Mouse (Mus musculus) lung, postnatal 36 days (tissue): ENCODE measurements around the gene Kcnk15.

Experiments
- DNase-seq: peaks from one replicate; pipeline ENCODE4 v3.0.0; 2022; ENCODE audit warnings: mixed read lengths

Gene Kcnk15

DNA sequence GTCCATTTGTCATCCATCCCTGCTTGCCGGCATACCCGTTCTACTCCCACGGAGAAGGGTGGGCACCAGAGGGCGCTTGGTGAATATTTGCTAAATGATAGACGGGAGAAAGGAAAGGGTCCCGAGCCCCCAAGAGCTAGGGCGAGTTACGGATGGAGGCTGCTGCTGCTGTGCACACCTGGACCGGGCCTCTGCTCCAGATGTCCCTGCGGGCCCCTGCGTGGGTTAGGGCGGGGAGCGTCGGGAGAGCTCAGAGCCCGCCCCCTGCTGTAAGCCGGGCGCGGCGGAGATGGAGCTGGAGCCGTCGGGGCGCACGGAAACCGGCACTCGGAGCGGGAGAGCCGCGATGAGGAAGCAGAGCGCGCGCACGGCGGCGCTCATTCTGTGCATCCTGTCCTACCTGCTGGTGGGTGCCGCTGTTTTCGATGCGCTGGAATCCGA is at the start of gene Kcnk15:
TSS of gene Kcnk15 (plus strand) at position 191 of the 441 bp plus-strand sequence.
- DNase-seq = no peak

DNA sequence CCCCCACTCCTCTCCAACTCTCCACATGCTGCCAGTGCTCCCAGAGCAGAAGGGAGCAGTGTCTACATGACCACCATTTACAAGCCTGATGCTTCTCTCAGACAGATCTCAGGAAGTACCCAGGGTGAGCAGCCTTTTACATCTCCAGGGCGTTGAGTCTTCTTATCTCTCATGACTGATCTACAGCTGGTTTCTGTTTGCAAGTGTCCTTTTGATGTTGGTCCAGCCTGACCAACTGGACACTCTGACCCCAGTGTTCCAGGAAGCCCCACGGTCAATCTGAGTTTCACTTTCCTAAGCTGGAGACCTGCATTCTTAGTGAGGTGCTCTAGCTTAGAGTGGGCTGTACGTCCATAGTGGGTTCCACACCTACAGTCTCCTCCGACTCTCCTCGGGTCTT is 49.6 kb upstream of the Kcnk15 start:
- peak; percentile 42 for DNase-seq

DNA sequence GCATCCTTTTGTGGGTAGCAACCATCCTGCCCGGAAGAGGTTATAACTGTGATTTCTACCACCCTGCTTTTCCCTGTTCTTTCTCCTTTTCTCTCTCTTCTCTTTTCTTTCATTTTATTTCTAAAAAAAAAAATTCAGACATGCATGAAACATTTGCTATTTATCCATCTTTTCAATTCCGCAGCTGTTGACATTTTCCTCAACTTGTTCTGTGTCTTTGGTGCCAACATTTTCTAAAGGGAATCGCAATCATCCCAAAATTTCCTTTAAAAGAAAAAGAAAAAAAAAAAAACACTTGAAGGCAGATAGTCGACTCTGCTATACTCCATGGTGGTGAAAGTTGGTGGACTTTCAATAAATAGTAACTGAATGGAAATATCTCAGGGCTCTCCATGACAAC is 44.3 kb upstream of the Kcnk15 start:
- no peak for DNase-seq

DNA sequence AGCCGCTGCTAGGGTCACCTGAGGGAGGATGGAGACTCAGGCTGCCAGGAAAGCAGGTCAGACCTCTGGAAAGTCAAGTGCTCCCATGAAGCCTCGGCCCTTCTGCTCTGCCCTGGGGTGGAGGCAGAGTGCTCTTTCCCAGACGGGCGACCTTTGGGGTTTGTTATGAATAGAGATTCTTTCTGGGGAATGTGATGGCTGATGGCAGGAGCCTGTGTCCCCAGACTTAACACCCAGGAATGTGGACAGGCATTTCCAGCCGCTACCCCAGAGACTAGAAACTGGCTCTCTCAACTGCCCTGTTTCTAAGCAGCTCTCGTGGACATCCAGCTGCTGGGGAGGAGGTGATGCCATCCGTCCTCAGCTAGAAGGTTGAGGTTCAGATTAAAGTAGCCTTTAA is 43.7 kb upstream of the Kcnk15 start:
- peak; percentile 74 for DNase-seq

DNA sequence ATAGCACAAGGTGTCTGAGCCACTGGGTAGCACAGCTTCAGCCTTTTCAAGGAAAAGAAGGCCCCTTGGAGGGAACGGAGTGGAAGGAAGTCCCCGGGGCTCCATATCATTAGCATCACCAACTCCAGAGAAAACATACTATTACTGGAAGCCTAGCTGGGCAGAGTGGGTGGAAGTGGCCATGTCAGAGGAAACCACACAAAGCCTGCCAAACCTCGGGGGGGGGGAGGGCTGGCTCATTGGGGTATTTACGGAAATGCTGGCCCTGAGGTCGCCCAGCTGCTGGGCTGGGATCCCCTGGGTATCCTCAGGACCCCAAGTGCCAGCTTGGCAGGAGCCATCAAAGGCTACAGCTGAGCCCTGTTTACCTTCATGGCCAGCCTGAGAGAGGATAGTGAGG is 40.4 kb upstream of the Kcnk15 start:
- no peak for DNase-seq

DNA sequence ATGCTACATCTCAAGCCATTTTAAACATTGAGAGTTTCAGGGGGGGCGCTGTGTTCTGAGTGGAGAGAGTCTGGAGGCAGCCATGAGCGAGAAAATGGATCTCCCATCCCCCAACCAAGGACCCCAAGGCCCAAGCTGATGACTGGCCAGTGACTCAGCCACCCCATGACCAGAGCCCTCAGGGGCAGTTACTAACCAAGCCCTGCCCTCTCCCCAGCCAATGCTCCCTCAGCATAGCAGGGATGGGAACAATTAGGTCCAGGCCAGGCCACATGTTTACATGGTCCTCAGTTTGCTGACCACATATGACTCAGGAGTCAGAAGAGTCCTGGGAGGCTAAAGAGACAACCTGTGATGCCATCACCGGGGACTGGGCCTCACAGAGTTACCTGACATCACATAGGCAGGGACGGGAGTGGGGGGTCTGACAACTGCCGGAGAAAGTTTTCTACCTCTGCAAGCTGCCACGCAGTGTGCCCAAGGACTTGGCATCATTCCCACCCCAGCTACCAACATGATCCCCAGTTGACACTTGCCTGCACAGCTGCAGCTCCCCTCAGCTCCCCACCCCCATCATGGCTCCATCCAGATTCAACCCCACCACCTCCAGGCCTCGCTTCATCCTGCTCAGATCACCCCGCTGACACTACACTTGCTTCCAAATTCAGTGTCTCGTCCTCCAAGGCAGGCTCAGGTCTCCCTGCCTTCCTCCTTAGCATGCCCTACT is 38.5 kb upstream of the Kcnk15 start:
- DNase-seq = no peak

DNA sequence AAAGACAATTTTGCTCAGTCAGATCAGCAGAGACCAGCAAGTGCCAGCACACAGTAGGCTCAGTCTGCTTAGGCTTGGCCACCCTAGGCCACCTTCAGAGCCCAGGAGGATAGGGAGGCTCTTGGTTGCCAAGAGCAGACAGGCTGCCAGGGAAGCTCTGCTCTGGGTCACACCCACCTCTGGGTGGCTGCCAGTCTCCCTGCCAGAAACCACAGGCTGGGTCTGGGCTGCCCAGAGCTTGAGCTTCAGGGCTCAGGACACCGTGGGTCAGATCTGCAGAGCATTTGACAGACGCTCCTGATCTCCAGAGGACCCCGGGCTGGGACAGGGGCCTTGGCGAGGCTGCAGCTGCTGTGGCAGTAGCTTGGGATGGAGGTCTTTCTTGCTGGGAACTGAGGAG is 32.8 kb upstream of the Kcnk15 start, which contains the start of gene Ccn5:
TSS of gene Ccn5 (plus strand) at position 255 of the 400 bp plus-strand sequence.
- DNase-seq = peak; percentile 82

DNA sequence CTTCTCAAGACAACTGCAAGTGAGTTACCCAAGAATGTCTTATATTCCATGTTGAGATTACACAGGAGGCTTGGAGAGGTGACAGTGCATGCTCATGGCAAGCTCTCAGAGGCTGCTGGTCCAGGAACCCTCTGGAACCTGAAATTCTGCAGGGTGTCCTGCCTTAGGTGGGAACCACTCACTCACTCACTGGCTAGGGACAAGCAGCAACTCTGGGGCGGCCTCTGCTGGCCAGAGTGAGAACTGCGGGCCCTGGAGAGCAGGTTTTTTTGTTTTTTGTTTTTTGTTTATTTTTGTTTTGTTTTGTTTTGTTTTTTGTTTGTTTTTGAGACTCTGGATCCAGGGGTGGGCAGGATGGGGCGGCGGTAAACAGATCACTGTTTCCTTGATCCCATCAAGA is 30.2 kb upstream of the Kcnk15 start:
- peak; percentile 75 for DNase-seq

DNA sequence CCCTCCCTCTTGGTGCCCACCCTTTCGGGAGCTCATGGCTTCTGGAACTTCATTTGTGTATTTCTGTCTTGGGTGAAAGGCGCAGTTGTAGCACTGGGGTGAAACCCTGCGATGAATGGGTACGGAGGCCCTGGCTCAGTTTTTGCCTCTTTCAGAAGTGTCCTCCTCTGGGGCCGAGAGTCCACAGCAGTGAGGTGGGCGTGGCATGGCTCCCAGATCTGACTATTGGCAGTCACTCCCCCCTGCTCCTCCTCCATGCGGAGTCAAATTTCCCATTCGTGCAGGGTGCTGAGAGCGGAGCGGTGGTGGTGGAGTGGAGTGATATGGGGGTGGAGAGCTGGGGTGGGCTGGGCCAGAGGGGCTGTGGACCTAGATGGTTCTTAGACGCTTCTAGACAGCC is 29.7 kb upstream of the Kcnk15 start:
- DNase-seq = peak; percentile 71

DNA sequence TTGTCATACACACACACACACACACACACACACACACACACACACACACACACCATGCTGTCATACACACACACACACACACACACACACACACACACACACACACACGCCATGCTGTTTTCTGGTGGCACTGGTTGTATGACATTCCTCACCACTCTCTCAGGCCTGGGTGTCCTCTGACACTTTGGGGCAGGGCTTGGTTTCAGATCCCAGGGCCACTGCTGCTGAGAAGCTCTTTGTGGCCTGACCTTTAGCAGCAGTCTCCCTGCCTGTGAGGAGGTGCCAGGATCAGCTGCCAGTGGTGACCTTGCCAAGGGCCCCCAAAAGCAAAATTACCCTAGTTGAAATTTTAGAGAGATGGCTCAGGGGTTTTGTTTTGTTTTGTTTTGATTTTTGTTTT is 27.6 kb upstream of the Kcnk15 start:
- DNase-seq = no peak

DNA sequence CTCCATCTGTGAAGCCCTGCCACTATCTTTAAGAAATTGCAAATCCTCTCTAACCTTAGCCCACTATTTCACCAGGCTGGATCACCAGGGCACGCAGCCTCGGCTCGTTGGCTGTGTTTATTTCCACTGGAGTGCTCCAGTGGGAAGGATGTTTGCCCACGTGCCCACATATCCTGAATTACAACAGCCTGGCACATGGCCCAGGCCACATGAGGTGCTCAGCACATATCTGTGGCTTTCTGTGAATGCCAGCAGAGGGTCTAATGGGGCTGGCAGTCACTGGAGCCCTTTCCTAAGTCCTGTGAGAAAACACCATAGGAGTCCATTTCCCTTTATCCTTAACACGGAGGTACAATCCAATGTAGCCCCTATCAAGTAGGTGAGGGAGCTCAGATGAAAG is 27.0 kb upstream of the Kcnk15 start:
- peak; percentile 79 for DNase-seq

DNA sequence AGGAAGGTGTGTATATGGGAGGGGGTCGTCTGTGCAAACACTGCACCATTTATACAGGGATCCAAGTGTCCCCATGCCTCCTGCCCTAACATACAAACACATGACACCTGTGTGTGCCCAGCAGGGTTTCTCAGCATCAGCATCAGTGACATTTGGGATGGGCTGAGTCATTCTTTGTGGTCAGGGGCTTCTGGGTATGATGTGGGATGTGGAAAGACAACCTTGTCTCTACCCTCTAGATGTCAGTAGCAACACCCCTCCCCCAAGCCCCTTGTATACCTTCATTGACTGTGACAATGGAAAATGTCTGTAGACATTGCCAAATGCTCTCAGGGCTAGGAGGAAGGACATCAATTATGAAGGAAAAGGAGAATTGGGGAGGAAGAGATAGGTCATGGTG is 22.3 kb upstream of the Kcnk15 start:
- DNase-seq = no peak

DNA sequence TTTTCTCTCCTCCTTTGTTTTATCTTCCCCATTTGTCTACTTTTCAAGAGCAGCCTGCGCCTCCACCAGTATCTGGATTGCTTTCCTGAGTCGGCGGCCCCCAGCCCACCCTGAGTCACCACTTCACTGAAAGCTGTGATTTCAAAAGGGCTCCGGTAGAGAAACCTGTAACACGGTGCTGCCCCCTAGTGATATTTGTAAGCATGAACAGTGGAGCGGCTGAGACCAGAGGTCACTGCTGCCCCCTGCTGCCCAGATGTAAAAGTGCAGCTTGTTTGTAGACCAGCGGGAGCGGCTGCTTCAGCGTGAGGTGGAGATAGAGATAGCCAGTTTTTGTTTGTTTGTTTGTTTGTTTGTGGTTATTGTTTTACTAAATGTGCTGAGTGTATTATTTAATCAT is 15.4 kb upstream of the Kcnk15 start:
- DNase-seq = peak; percentile 92

DNA sequence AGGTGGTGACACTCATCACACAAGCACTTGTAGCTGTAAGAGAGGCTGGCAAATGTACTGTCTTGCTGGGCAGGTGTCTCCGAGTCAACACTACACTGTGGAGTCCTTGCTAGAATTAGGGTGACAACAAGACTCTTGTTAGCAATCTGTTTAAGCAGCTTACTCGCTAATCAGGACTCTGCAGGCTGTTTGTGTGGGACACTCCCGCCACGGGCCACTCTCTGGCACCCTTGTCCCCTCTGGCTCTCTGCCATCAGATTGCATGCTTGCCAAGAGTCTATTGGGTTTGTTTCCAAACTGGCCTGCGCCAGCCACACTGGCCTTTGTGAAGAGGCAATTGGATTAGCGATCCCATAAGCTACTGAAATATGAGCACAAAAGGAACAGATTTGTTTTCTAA is 13.9 kb upstream of the Kcnk15 start:
- DNase-seq = peak; percentile 80

DNA sequence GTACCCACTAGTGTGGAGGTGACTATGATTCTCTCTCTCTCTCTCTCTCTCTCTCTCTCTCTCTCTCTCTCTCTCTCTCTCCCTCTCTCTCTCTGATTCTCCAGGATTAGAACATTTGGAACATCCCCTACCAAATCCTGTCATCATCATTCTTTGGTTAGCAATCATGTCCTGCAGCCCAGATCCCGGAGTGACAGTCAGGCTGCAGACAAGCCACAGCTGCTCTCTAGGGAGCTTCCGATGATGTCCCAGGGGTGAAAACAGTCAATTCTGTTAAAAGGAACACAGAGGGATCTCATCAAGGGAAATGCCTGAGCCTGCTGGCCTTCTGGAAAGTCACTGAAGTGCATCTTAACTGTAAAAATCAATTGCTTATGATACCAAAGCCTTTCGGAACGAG is 11.4 kb upstream of the Kcnk15 start:
- DNase-seq = peak; percentile 66

DNA sequence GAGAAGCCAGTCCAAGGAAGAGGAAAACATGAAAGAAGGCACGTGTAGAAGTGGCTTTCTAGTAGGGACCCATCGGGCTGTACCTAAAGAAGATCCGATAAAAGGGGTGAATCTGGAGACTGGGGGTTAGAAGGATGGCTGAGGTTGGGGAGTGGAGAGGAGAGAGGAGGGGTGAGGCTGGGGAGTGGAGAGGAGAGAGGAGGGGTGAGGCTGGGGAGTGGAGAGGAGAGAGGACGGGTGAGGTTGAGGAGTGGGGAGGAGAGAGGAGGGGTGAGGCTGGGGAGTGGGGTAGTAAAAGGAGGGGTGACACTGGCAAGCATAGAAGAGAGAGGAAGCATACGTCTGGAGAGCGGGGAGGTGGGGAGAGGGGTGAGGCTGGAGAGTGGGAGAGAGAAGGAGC is 3.8 kb downstream of the Kcnk15 start:
- no peak for DNase-seq

DNA sequence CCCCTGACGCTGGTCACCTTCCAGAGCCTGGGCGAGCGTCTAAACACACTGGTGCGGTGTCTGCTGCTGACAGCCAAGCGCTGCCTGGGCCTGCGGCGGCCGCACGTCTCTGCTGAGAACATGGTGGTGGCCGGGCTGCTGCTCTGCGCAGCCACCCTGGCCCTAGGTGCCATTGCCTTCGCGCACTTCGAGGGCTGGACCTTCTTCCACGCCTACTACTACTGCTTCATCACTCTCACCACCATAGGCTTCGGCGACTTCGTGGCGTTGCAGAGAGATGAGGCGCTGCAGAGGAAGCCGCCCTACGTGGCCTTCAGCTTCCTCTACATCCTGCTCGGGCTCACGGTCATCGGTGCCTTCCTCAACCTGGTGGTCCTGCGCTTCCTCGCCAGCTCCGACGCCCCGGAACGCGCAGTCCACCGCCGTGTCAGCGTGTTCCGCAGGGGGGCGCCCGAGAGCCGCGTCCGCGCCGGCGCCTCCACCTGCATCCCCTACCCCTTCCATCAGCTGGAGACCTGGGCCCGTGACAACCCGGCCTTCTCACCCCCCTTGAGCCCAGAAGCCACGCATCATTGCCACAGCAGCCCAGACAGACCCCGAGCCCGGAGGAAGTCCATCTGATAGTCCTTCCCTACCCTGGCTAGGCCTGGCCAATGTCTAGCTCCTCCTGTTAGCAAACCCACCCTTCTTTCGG is 5.0 kb downstream of the Kcnk15 start:
- no peak for DNase-seq

DNA sequence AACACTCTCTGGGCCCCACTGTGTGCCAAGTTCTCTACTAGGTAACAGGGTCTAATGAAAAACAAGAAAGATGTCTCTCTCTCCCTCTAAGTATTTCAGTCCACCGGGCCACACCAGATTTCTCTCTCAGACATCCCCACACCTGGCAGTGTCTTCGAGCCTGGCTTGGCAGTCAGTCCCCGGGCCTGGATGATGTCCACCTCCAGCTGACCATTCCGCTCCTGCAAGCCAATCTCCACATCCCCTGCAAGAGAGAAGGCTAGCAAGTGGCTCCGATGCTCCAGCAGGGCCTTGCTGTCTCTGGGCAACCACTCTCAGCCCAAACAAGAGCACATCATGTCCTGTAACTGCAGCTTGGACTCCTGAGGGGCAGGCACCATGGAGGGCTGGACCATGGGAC is 11.9 kb downstream of the Kcnk15 start:
- DNase-seq = no peak

DNA sequence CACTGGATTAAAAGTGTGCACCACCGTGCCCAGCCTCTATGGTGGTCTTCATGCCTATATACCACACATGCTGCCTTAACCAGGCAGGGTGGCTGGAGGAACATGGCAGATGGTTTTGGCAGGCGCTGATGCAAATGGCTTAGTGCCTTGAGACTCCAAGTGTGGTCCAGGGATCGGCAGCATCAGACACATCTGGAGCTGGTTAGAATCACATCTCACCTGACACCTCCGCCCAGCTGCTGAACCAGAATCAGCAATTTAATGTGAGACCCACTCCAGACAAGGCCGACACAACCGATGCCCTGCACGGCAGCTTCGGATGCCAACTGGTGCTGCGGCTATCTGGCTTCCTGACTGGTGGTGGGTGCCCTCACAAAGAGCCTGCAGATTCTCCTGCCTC is 12.6 kb downstream of the Kcnk15 start:
- DNase-seq = no peak

DNA sequence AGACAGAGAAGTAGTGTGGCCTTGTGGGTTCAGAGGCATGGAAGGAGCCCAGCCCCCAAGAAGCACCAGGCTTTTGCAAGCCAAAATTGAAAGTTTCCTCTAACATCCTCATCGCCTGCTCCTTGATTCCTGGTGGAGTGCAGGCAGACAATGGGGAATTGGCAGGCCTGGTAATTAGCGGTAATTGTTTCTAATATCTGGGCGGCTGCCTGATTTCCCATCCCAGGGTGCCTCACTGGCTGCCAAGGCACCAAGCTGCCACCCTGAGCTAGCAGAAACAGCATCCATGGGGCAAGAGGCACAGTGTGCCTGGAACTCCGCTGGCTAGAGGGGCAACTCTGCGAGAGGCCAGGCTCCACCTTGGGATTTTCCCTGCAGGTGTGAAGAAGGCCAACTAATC is 16.3 kb downstream of the Kcnk15 start:
- no peak for DNase-seq

DNA sequence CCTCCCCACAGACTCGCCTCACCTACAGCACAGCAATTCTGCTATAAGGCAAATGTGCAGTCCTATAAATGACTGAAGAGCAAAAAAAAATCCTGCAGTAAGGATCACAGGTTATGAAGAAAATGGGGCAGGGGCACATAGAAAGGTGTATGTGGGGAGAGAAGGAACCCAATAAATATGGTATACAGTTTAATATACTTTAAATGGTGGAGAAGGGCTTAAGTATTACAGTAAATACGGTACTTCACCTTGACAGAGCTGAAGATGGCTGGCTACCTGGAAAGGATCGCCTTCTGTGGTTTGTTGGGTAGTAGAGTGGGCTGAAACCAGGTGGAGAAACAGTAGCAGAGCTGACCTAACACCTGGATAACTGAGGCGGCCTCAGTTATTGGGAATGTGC is 17.8 kb downstream of the Kcnk15 start:
- no peak for DNase-seq

DNA sequence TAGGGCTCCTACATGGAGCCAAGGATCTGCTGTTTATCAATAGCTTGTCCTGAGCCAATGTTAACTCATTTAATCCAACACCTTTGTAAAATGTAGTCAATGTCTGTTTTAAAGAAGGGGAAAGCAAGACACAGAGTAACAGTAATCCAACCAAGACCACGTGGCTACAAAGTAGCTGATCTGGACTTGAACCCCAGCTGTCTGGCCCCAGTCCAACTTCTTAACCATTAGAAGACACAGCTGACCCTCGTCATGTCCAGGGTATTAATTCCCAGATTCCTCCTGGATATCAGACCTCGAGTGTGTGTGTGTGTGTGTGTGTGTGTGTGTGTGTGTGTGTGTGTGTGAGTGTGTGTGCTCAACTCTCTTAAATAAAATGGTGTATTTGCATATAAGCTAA is 18.5 kb downstream of the Kcnk15 start:
- no peak for DNase-seq

DNA sequence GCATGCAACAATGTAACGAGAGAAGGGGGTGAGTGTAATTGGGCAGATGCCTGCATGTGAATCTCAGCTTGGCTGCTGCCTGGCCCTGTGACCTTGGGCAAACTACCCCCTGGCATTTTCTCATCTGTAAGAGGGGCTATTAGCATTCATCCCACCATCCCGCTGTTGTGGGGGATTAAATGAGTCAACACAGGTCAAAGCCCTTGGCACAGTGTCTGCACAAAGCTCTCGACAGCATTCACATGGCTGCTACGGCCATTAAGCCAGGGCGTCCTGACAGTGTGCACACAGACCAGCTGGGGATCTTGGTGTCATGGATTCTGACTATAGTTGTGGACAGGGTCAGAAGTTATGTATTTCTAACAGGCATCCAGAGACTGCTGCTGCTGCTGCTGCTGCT is 21.4 kb downstream of the Kcnk15 start:
- DNase-seq = no peak

DNA sequence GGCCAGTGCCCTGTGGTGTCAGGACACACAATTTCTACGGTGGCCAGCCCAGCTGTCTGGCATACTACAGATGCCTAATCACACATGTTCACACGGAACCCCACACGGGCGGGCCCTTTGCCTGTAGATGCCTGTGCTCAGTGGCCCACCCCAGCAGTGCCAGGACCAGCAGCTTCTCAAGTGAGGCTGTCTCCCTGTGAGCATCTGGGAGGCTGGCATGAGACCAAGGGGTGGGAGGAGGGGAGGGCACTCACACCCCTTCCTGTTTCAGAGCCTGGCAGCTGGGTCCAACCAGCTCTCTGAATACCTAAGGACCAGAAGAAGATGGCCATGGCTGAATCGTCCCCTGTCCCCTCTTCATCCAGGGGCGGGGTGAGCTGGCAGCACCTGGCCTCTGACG is 22.0 kb downstream of the Kcnk15 start:
- DNase-seq = peak; percentile 9
